Mouse (Mus musculus) CH12.LX (cell line): Measurements from ENCODE around the gene Lama2. TPM values are rescaled to one million over a fixed set of nuclear protein-coding genes. Genes with fewer than 3 reads are reported as not detected.

ENCODE experiments used
- DNase-seq: peaks from one replicate; pipeline ENCODE4 v3.0.0-alpha.2; 2013; ENCODE audit errors: extremely low read depth
- H3K27ac ChIP-seq: 2 replicates; pipeline ENCODE4 v1.5.1; 2012; ENCODE audit warnings: low read depth, mild to moderate bottlenecking, control low read depth, moderate library complexity; ENCODE audit not compliant: insufficient read depth
- H3K27me3 ChIP-seq: replicated peaks from 2 replicates; pipeline ENCODE3; 2012; ENCODE audit warnings: inconsistent platforms
- H3K36me3 ChIP-seq, 2 experiments: replicated peaks in 1 of 2; 2 replicates each; pipeline versions ENCODE3 to v1.6.1; 2012; ENCODE audit warnings: inconsistent platforms in 1 of 2, low read length in 1 of 2, mild to moderate bottlenecking in 1 of 2, mixed read lengths in 1 of 2, moderate library complexity in 1 of 2; ENCODE audit not compliant: control insufficient read depth in 1 of 2, insufficient read depth in 1 of 2
- H3K4me1 ChIP-seq, 2 experiments: 2 replicates each; pipeline ENCODE4 v1.6.1; 2012; ENCODE audit warnings: inconsistent platforms in 1 of 2, moderate library complexity in 1 of 2; ENCODE audit not compliant: insufficient read depth in 2 of 2, control insufficient read depth in 1 of 2
- H3K4me2 ChIP-seq: 2 replicates; pipeline ENCODE4 v1.6.1; 2012; ENCODE audit warnings: low read depth, mild to moderate bottlenecking, control low read depth; ENCODE audit not compliant: poor library complexity, insufficient read depth, severe bottlenecking
- H3K4me3 ChIP-seq, 3 experiments: fragments of 150-350 bp in 1 of 3; sonication (generic) in 1 of 3; replicated peaks in 1 of 3; 2 replicates each; pipeline versions ENCODE3 to v1.5.1; 2011 to 2012; ENCODE audit warnings: low read depth in 2 of 3, low read length in 2 of 3, mild to moderate bottlenecking in 2 of 3, moderate library complexity in 2 of 3, control low read depth in 1 of 3, improper control_type of control experiment in 1 of 3, inconsistent platforms in 1 of 3, mixed read lengths in 1 of 3; ENCODE audit not compliant: poor library complexity in 1 of 3
- H3K79me2 ChIP-seq: replicated peaks from 2 replicates; pipeline ENCODE4 v1.6.1; 2012; ENCODE audit warnings: mild to moderate bottlenecking, moderate library complexity; ENCODE audit not compliant: control insufficient read depth, poor library complexity, insufficient read depth, severe bottlenecking; ENCODE audit errors: extremely low read depth
- H3K9ac ChIP-seq: 2 replicates; pipeline ENCODE4 v1.6.1; 2012; ENCODE audit warnings: low read depth, mild to moderate bottlenecking, control low read depth, moderate library complexity; ENCODE audit not compliant: insufficient read depth
- H3K9me3 ChIP-seq: replicated peaks from 2 replicates; pipeline ENCODE3; 2012; ENCODE audit warnings: low read length, inconsistent platforms, mixed read lengths
- CHD2 ChIP-seq: IDR thresholded peaks from 2 replicates; pipeline ENCODE4 v1.6.1; 2011; ENCODE audit warnings: low read length, improper control_type of control experiment
- CTCF ChIP-seq, 2 experiments: IDR thresholded peaks in 1 of 2; conservative IDR thresholded peaks in 1 of 2; 2 replicates each; pipeline ENCODE4 v1.5.1; 2011 to 2012; ENCODE audit warnings: low read depth in 2 of 2, low read length in 2 of 2, improper control_type of control experiment in 1 of 2, inconsistent platforms in 1 of 2, mild to moderate bottlenecking in 1 of 2, moderate library complexity in 1 of 2
- E2F4 ChIP-seq: IDR thresholded peaks from 2 replicates; pipeline ENCODE4 v1.6.1; 2011; ENCODE audit warnings: low read depth, low read length, improper control_type of control experiment; ENCODE audit not compliant: insufficient replicate concordance
- ETS1 ChIP-seq: conservative IDR thresholded peaks from 2 replicates; pipeline ENCODE4 v1.6.1; 2012; ENCODE audit warnings: low read depth, mild to moderate bottlenecking, inconsistent platforms, low read length, improper control_type of control experiment, moderate library complexity
- HCFC1 ChIP-seq: IDR thresholded peaks from 2 replicates; pipeline ENCODE4 v1.6.1; 2012; ENCODE audit warnings: low read depth, mild to moderate bottlenecking, inconsistent platforms, low read length, improper control_type of control experiment
- MAFK ChIP-seq: IDR thresholded peaks from 2 replicates; pipeline ENCODE4 v1.6.1; 2011; ENCODE audit warnings: low read length, improper control_type of control experiment; ENCODE audit not compliant: insufficient replicate concordance
- MEF2A ChIP-seq: IDR thresholded peaks from 2 replicates; pipeline ENCODE4 v1.6.1; 2014; ENCODE audit warnings: low read depth, mild to moderate bottlenecking, inconsistent platforms, low read length, improper control_type of control experiment, borderline replicate concordance
- NELFE ChIP-seq: IDR thresholded peaks from 2 replicates; pipeline ENCODE4 v1.6.1; 2011; ENCODE audit warnings: low read depth, low read length, improper control_type of control experiment
- PAX5 ChIP-seq: IDR thresholded peaks from 2 replicates; pipeline ENCODE4 v1.6.1; 2012; ENCODE audit warnings: low read length, inconsistent platforms, mixed read lengths
- RAD21 ChIP-seq: IDR thresholded peaks from 2 replicates; pipeline ENCODE4 v1.6.1; 2011; ENCODE audit warnings: low read depth, mild to moderate bottlenecking, low read length, improper control_type of control experiment, moderate library complexity
- RCOR1 ChIP-seq: conservative IDR thresholded peaks from 2 replicates; pipeline ENCODE4 v1.6.1; 2012; ENCODE audit warnings: low read depth, mild to moderate bottlenecking, inconsistent platforms, low read length, improper control_type of control experiment
- TBP ChIP-seq: conservative IDR thresholded peaks from 2 replicates; pipeline ENCODE4 v1.6.1; 2011; ENCODE audit warnings: low read depth, low read length, improper control_type of control experiment
- UBTF ChIP-seq: IDR thresholded peaks from 2 replicates; pipeline ENCODE4 v1.6.1; 2012; ENCODE audit warnings: low read depth, mild to moderate bottlenecking, inconsistent platforms, low read length, improper control_type of control experiment, moderate library complexity
- ZMIZ1 ChIP-seq: IDR thresholded peaks from 2 replicates; pipeline ENCODE4 v1.6.1; 2012; ENCODE audit warnings: low read depth, mild to moderate bottlenecking, inconsistent platforms, low read length, improper control_type of control experiment
- dilution Hi-C: fragments of 300-500 bp; cut with MboI; formaldehyde crosslinking; loops from 2 replicates; pipeline ENCODE4 v1.14.3; 2020; ENCODE audit warnings: low sequenced_read_pairs; ENCODE audit not compliant: extremely low pct_unique_long_range_greater_than_20kb, extremely low pct_ligation_motif_present
- in situ Hi-C: fragments of 300-500 bp; cut with MboI; formaldehyde crosslinking; loops from 3 replicates; pipeline ENCODE4 v1.14.3; 2019; ENCODE audit warnings: low sequenced_read_pairs, low pct_ligation_motif_present, low pct_unique_long_range_greater_than_20kb, mixed read lengths
- polyA plus RNA-seq: library from polyadenylated mRNA; unstranded; fragments of >175 nt; gene quantifications from 2 replicates; pipeline ENCODE4 v1.2.1, GENCODE M21; 2012; ENCODE audit warnings: low read depth; ENCODE audit not compliant: insufficient read length
- total RNA-seq, 2 experiments: library from RNA; depleted of rRNA; stranded (reverse); fragments of 300-350 nt in 1 of 2; fragments of >200 nt in 1 of 2; gene quantifications; 2 replicates each; pipeline ENCODE4 v1.2.3; 2012 to 2014

Gene Lama2
- total and polyA plus RNA-seq, 3 experiments: not detected

GRCm38 (mm10) chr10:27468274-27468673 is 151.3 kb downstream of the Lama2 start:
- Histone ChIP-seq H3K4me2 (no peak overlapping the region), H3K36me3 (no peaks in the 10 kb centered on the region), H3K27ac (no peak overlapping the region), H3K4me1 (no peaks in the 10 kb centered on the region), H3K27me3 (no peaks in the 10 kb centered on the region), H3K9me3 (no peaks in the 10 kb centered on the region), H3K9ac (no peak overlapping the region), H3K4me3 (no peak overlapping the region), H3K79me2 (no peaks in the 10 kb centered on the region)
- in situ Hi-C loops (no loop called here), dilution Hi-C loops (no loop called here)
- DNase-seq: no peak
- TF ChIP-seq MAFK (no peak), NELFE (no peak), RAD21 (no peak), HCFC1 (no peak), PAX5 (no peak), ETS1 (no peak), RCOR1 (no peak), CTCF (conservative IDR thresholded peaks at IDR 0.05 in 1 of 2, IDR thresholded peaks at IDR 0.05 in 1 of 2; ENCODE audit: low read depth in 2 of 2, low read length in 2 of 2) (no peak)

GRCm38 (mm10) chr10:27413583-27414465 is 205.7 kb downstream of the Lama2 start:
- Histone ChIP-seq H3K9me3 (no peaks in the 10 kb centered on the region), H3K79me2 (no peaks in the 10 kb centered on the region), H3K4me2 (no peak overlapping the region), H3K27me3 (no peaks in the 10 kb centered on the region)
- dilution Hi-C loops: no loop called here
- in situ Hi-C loops: no loop called here
- TF ChIP-seq UBTF: no peak
- TF ChIP-seq, all 38 proteins: peak for 0
- H3K27ac ChIP-seq: no peak overlapping the region
- no peak for DNase-seq
- H3K36me3 ChIP-seq: no peaks in the 10 kb centered on the region
- no peaks in the 10 kb centered on the region for H3K4me1 ChIP-seq
- no peak overlapping the region for H3K9ac ChIP-seq
- H3K4me3 ChIP-seq: no peak overlapping the region

- Histone ChIP-seq H3K9ac (no peak overlapping the region), H3K27me3 (no peaks in the 10 kb centered on the region), H3K4me2 (no peak overlapping the region), H3K4me3 (no peak overlapping the region), H3K27ac (no peak overlapping the region), H3K4me1 (no peaks in the 10 kb centered on the region), H3K9me3 (no peaks in the 10 kb centered on the region), H3K79me2 (no peaks in the 10 kb centered on the region), H3K36me3 (no peaks in the 10 kb centered on the region)
- dilution Hi-C loops (no loop called here), in situ Hi-C loops (no loop called here)
- TF ChIP-seq MEF2A (no peak), E2F4 (no peak), ZMIZ1 (no peak), TBP (no peak), CHD2 (no peak)
- DNase-seq: no peak
These were observed 228.8 kb downstream of the Lama2 start for GRCm38 (mm10) chr10:27390753-27391152.
